Mouse (Mus musculus): Measurements from ENCODE around the gene Eppin.

Eppin gene

DNA sequence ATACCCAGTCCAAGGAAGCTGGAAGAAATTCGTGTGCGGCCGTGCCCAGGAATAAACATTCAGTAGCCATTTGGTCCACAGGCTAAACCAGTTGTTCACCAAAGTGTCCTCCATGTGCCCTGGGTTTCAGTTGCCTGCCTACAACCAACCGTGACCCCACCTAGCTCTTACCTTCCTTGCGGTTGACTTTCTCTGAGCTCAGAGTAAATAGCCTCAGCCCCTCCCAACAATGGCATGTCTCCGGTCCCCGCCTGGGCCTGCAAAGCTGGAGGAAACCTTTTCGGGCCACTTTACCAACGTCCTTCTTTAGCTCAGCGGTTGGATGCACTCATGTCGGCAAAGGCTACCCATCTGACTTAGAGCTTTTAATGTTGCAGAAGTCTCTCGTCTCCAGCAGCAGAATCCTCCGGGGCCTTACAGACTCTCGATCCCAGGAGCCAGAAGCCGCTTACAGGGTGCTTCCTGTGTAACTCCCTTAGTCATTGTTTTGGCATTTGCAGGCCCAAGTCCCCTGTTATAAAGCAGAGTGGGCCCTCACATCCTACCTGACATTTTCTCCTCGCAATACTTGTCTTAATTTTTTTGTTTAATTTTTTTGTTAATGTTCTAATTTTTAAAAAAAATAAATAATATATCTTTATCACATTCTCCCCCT lies 34.3 kb downstream of the Eppin start:
- no peak for DNase-seq

DNA sequence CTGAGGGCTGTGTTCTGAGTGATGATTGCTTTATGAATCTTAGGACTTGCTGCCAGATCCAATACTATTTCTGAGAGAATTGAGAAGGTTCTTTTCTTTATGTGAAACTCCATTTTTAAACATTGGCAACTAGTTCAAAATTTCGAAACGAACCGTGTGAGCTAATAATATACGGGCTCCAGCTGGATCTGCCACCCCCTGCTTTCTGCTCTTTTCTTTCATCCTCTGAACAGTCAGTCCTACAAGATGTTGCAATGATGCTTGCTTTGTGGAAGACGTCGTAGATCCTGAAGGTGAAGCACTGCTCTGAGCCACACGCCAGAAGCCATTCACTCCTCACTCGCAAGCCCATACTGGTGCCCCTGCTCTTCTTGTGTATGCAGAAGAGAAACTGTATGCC lies 35.0 kb downstream of the Eppin start:
- no peak for DNase-seq

DNA sequence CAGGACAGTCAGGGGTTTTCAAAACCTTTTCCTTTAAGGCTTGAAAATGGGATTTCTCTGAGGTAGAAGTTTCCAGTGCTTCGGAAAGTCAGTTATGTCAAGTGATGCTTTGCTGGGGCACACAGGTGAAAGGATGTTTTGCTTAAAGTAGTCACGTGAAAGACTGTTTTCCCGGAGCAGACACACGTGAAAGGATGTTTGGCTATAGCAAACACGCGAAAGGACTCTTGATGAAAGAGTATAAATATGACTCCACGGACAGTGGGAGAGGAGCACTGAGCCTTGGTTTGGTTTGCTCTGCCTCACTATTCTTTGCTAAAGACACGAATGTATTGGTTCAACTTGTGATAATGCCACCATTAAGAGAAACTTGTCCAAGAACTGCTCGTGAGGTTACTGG lies 41.9 kb downstream of the Eppin start:
- no peak for DNase-seq

DNA sequence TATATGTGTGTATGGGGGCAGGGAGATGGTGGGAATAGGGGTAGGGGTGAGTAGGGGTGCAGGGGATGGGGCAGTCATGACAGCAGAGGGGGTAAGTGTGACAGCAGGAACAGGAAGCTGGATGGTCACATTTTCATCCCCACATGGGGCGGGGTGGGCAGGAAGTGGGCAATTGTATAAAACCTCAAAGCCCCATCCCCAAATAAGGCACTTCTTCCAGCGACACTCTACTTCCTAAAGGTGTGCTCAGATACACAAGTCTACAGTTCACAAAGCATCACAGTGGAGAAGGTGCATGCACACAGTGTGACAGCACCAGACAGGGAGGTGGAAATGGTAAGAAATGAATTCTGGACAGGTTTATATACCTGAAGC lies 42.5 kb downstream of the Eppin start:
- DNase-seq, result no peak

DNA sequence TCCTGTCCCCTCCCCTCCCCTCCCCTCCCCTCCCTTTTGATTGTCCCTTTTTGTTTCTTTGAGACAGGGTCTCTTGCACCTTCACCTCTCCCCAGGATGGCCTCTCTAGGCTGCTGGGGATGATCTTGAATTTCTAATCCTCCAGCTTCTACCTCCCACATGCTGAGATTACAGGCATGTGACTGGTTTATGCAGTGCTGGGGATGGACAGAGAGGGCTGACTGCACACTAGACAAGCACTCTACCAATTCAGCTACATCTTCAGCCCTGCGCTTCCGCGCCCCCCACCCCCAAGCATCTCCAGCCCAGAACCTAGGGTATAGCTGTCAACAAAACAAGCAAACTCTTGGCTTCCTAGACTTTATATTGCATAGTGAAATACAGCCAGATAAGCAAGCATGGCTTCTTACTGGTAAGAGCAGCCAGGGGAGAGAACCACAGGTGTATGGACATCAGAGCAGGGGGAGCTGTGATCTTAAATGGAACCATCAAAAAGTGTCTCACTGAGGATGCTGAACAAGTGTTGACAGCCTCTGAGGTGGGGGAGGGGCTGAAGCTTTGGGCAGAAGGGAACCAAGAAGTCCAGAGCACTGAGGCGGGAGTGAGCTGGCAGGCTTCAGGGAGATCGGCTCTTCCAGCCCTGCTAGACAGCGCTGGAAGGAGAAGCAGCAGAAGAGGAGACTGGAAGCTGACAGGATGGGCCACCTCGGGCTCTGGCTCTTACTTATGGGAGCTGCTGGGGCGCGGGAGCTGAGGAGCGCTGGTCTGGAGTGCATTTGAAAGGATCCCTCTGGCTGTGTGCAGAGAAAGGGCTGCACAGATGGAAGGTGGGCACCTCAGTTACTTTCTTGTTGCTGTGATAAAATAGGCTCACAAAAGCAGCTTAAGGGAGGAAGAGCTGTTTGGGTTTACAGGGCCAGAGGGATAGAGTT lies 43.2 kb downstream of the Eppin start:
- peak; percentile 44 for DNase-seq

DNA sequence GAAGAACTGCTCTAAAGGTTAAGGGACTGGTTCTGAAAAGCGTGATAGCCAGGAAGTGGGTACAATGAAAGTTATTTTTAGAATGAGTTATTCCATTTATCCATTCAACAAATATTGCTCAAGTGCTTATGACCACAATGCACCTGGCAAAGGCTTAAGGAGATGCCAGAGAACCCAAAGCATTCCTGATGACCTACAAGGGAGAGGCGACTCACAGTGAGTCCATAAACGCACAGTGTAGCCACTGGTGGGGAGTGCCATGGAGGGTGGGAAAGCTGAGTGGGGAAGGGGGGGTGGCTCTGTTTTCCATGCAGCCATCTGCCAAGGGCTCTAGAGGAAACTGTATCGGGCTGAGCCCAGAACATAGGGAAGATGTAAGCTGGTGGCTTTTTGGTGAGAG lies 44.1 kb downstream of the Eppin start:
- no peak for DNase-seq

DNA sequence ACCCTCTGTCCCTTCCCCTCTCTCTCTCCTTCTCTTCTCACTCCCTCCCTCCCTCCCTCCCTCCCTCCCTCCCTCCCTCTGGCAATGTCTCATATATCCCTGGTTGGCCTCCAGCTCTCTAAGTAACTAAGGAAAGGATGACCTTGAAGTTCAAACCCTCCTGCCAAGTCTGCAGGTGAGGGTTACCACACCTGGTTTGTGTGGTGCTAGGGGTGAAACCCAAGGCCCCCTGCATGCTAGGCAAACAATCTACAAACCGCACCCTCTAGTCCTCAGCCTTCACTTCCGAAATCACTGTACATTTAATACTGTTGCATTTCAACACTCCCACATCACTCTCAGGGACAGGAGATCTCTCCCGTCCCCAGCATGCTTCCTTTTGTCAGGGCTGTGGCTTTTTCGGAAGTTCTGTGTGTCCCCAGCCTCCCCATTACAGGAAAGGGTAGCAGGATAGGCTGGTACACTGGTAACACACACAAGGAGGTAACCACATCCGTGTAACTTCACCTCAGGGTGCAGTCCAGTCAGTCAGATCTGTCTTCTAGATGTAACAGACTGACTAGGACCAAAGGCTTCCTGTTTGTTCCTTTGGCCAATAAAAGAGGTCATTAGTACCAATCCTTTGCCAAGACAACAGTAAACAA lies 48.8 kb downstream of the Eppin start:
- no peak for DNase-seq

DNA sequence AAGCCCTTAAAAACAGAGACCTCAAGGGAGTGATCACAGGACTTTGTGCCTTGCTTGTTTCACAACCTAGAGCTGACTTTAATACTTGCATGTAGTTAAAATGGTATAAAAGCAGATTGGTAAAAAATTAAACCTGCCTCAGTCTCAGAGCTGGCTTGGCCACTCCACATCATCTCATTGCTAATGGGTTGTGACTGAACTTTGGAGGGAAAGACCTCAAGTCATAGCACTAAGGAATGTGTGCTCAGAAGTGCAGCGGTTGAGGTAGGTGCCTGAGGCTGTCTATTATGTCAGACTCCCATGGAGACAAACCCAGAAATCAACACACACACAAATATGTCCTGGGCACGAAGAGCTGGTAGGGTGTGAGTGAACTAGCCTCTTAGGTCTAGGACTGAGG lies 49.6 kb downstream of the Eppin start:
- DNase-seq, result no peak

DNA sequence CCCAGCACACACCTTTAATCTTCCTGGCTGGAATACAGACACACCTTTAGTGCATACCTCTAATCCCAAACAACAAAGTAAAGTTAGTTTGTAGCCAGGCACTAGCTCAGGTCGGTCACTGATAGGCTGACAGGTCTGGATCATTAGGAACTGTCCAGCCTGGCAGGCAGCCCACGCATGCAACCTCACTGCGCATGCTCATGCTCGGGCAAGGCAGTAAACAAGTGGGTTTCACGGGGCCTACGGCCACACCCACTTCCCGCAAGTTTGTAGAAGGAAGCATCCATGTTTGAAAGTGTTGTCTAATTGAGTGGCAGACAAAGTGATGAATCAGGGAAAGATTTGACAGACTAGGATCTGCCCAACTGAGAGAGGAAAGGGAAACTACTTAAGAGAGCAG lies 50.8 kb downstream of the Eppin start:
- no peak for DNase-seq

DNA sequence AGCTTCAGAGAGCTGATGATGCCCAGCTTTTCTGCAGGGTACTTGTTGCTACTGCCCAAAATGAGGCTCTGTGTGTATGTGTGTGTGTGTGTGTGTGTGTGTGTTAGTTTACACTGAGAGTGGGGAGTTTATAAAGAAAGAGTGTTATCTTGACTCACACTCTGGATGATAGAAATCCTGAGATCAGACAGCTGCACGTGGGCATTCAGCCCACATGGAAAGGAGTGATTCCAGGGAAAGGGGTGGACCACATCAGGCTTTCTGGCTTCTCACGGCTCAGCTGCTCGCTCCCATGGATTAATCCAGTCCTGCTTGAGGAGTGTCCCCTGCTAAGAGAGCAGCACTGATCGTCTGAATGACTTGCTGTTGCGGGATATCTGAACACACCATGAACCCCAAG lies 51.3 kb downstream of the Eppin start:
- peak; percentile 24 for DNase-seq

DNA sequence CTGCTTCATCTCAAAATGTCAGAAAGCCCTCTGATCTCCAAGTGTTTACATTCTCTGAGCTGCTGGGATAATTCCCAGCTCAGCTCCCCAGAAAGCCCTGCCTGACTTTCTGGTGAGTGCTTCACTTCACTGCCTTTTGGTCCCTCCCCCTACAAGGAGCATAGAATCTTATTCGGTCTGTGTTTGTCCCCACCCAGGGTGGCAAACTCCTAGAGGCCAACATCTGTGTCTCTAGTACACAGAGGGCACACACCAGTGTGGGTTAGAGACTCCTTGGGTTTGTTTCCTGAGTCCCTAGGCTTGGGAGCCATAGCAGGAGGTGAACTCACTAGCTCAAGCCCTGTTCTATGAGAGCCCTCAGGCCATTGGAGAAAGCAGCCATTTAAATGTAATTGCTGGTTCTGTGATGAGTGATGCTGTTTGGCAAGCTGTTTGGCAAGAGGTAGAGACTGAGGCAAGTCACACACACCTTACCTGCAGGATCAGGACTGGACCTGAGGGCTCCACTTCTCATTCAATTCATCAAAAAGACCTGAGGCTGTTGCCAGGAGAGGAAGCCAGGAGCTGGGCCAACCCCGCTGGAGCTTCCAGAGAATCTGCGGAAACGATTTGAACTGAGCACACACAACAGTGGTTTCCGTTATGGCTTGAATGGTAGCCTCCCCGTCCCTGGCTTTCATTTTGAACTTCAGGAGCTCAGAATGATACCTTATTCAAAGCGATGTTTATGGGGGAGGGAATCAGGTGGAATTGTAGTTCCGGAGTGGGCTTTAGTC lies 52.6 kb downstream of the Eppin start:
- no peak for DNase-seq

Data from retina, postnatal 1 day (tissue).